24 mouse cellular contexts compared by ENCODE assay signal in the genomic region with DNA sequence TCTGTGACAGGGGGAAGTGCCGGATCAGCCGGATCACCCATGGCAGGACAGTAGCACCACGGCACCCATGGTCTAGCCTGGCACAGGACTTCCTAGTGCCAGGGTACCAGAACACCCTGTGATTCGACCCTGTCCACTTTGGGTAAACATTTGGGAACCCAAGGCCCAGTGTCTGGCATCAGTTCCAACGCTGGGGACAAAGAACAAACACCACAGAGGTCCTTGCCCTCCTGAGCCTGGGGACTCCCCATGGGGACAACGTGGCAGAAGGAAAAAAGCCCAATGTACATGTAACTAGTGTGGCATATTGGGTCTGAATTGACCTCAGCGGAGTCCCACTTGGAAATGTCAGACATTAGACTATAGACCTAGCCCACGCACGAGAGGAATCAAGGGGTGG. TPM values are rescaled to one million over a fixed set of nuclear protein-coding genes. Genes with fewer than 3 reads are reported as not detected.
A peak's percentile ranks its signal among the peaks of the same experiment; 100 is the strongest.
DNase-seq lines count a peak whose midpoint lies in the region; ATAC-seq and TF ChIP-seq lines count a peak whose summit lies in the region.
"Had no signal": no experiment of that assay in that cellular context is flagged by ENCODE, and none has a peak within 500 bp of the region (broad histone marks: within the 10 kb centered on the region; RNA-seq: fewer than 3 reads in every experiment).

No protein-coding gene starts in this region.

- intact Hi-C loops in heart, postnatal 14 days (cut with DNase I) = no loop called here

- H3K4me3 ChIP-seq in heart, embryonic 13.5 days = no peak overlapping the region
- H3K4me3 ChIP-seq in liver, adult 2 months (ENCODE audit: insufficient read depth, low read depth, low read length) = no peak overlapping the region
- H3K4me3 ChIP-seq in liver, embryonic 12.5 days = no peak overlapping the region
- H3K4me3 ChIP-seq in heart, embryonic 16.5 days (ENCODE audit: low read length) = no peak overlapping the region
- no peak overlapping the region for H3K4me3 ChIP-seq in liver, embryonic 16.5 days (ENCODE audit: low read depth, low read length)
- H3K4me3 ChIP-seq: embryonic facial prominence, embryonic 13.5 days; forebrain, embryonic 15.5 days; hindbrain, embryonic 12.5 days; limb, embryonic 13.5 days; lung, embryonic 15.5 days had no signal

- no peaks in the 10 kb centered on the region for H3K27me3 ChIP-seq in heart, embryonic 13.5 days (replicated peaks)
- H3K27me3 ChIP-seq in liver, adult 2 months (ENCODE audit: control insufficient read depth, insufficient read depth, low read length) = no peaks in the 10 kb centered on the region
- H3K27me3 ChIP-seq in liver, embryonic 12.5 days (replicated peaks) = no peaks in the 10 kb centered on the region
- no peaks in the 10 kb centered on the region for H3K27me3 ChIP-seq in heart, embryonic 16.5 days (ENCODE audit: control insufficient read depth, insufficient read depth, low read length)
- no peaks in the 10 kb centered on the region for H3K27me3 ChIP-seq in liver, embryonic 16.5 days (ENCODE audit: control insufficient read depth, insufficient read depth, low read depth, low read length)
- H3K27me3 ChIP-seq: embryonic facial prominence, embryonic 13.5 days; forebrain, embryonic 15.5 days; hindbrain, embryonic 12.5 days; limb, embryonic 13.5 days; lung, embryonic 15.5 days had no signal

- 70% methylated on average over 9 of the region's 9 CpGs for WGBS in heart, embryonic 13.5 days
- WGBS in liver, adult 2 months = 12% methylated on average over 9 of the region's 9 CpGs
- WGBS in liver, embryonic 12.5 days (ENCODE audit: insufficient replicate concordance) = 71% methylated on average over 9 of the region's 9 CpGs
- 76% methylated on average over 9 of the region's 9 CpGs for WGBS in heart, embryonic 16.5 days
- 70% methylated on average over 9 of the region's 9 CpGs for WGBS in liver, embryonic 16.5 days (ENCODE audit: insufficient replicate concordance)

- no peak for DNase-seq in heart, postnatal 14 days
- DNase-seq in liver, adult 2 months (ENCODE audit: extremely low read depth, low read depth, low spot score) = peak; percentile 98
- DNase-seq: cerebellum, postnatal 10 days; gastrocnemius, postnatal 36 days; kidney, adult 18-20 months; retina, postnatal 1 day; right cerebral cortex, postnatal 4 days; thymus, postnatal 25 days had no signal

- no peak overlapping the region for H3K4me2 ChIP-seq in heart, embryonic 13.5 days
- no peak overlapping the region for H3K4me2 ChIP-seq in liver, embryonic 12.5 days
- no peak overlapping the region for H3K4me2 ChIP-seq in heart, embryonic 16.5 days (ENCODE audit: low read depth, low read length)
- H3K4me2 ChIP-seq in liver, embryonic 16.5 days (ENCODE audit: low read depth, low read length) = no peak overlapping the region
- H3K4me2 ChIP-seq: embryonic facial prominence, embryonic 13.5 days; forebrain, embryonic 15.5 days; hindbrain, embryonic 12.5 days; limb, embryonic 13.5 days; lung, embryonic 15.5 days; midbrain, embryonic 11.5 days had no signal

- peak overlapping the region; percentile 67 for H3K9ac ChIP-seq in heart, embryonic 13.5 days
- peak overlapping the region; percentile 45 for H3K9ac ChIP-seq in liver, adult 2 months (ENCODE audit: low read depth, low read length)
- no peak overlapping the region for H3K9ac ChIP-seq in liver, embryonic 12.5 days
- H3K9ac ChIP-seq in heart, embryonic 16.5 days (ENCODE audit: low read length) = peak overlapping the region; percentile 49; the same call in 1 of the 2 replicates
- H3K9ac ChIP-seq in liver, embryonic 16.5 days (ENCODE audit: low read depth, low read length) = no peak overlapping the region
- H3K9ac ChIP-seq: forebrain, embryonic 15.5 days; hindbrain, embryonic 12.5 days; limb, embryonic 13.5 days; lung, embryonic 15.5 days had no signal

- ATAC-seq in heart, embryonic 13.5 days (ENCODE audit: extremely low read depth, insufficient number of reproducible peaks, low FRiP score, low TSS enrichment) = no peak
- ATAC-seq in liver, embryonic 12.5 days = no peak
- no peak for ATAC-seq in heart, embryonic 16.5 days (replicated peaks; ENCODE audit: extremely low read depth, insufficient read depth, low FRiP score)
- peak; percentile 69 for ATAC-seq in liver, embryonic 16.5 days (ENCODE audit: low read depth)
- ATAC-seq in erythroblast, adult 5-6 weeks (replicated peaks; ENCODE audit: low FRiP score, poor library complexity, severe bottlenecking) = no peak
- ATAC-seq: forebrain, embryonic 15.5 days had no signal

- 0 out of 2 replicates have a peak, but pooled peaks cover 1% of the 10 kb centered on the region for H3K36me3 ChIP-seq in heart, embryonic 13.5 days
- no peaks in the 10 kb centered on the region for H3K36me3 ChIP-seq in liver, adult 2 months (ENCODE audit: control insufficient read depth, insufficient read depth, low read length)
- H3K36me3 ChIP-seq in liver, embryonic 12.5 days = peaks cover 38% of the 10 kb centered on the region
- no peaks in the 10 kb centered on the region for H3K36me3 ChIP-seq in heart, embryonic 16.5 days (ENCODE audit: control insufficient read depth, insufficient read depth)
- peaks cover 5% of the 10 kb centered on the region; the same call in 1 of the 2 replicates for H3K36me3 ChIP-seq in liver, embryonic 16.5 days (ENCODE audit: control insufficient read depth, insufficient read depth)
- H3K36me3 ChIP-seq: embryonic facial prominence, embryonic 13.5 days; forebrain, embryonic 15.5 days; hindbrain, embryonic 12.5 days; limb, embryonic 13.5 days; lung, embryonic 15.5 days had no signal

- TF ChIP-seq POLR2A in liver, adult 2 months (IDR thresholded peaks at IDR 0.05; ENCODE audit: extremely low read depth, insufficient read depth, low read length) = no peak

- peak overlapping the region; percentile 73 for H3K27ac ChIP-seq in heart, embryonic 13.5 days (replicated peaks)
- H3K27ac ChIP-seq in liver, adult 2 months (replicated peaks; ENCODE audit: insufficient read depth, low read depth, low read length) = peak overlapping the region; percentile 98
- no peak overlapping the region for H3K27ac ChIP-seq in liver, embryonic 12.5 days
- H3K27ac ChIP-seq in heart, embryonic 16.5 days (ENCODE audit: low read length) = peak overlapping the region; percentile 71
- H3K27ac ChIP-seq in liver, embryonic 16.5 days (ENCODE audit: low read length) = peak overlapping the region; percentile 85
- H3K27ac ChIP-seq: embryonic facial prominence, embryonic 13.5 days; forebrain, embryonic 15.5 days; hindbrain, embryonic 12.5 days; limb, embryonic 13.5 days; lung, embryonic 15.5 days; macrophage; stomach, postnatal 0 days had no signal

- peaks cover 31% of the 10 kb centered on the region for H3K79me2 ChIP-seq in liver, adult 2 months (ENCODE audit: control insufficient read depth, insufficient read depth, low read length)

- TF ChIP-seq CTCF in liver, adult 2 months (IDR thresholded peaks at IDR 0.05; ENCODE audit: low read depth, low read length) = no peak

- H3K9me3 ChIP-seq in heart, embryonic 13.5 days = no peaks in the 10 kb centered on the region
- H3K9me3 ChIP-seq in liver, embryonic 12.5 days (replicated peaks) = no peaks in the 10 kb centered on the region
- H3K9me3 ChIP-seq in heart, embryonic 16.5 days (replicated peaks; ENCODE audit: control insufficient read depth, low read length) = no peaks in the 10 kb centered on the region
- H3K9me3 ChIP-seq in liver, embryonic 16.5 days (replicated peaks; ENCODE audit: control insufficient read depth, low read length) = no peaks in the 10 kb centered on the region
- H3K9me3 ChIP-seq: embryonic facial prominence, embryonic 13.5 days; forebrain, embryonic 15.5 days; hindbrain, embryonic 12.5 days; limb, embryonic 13.5 days; lung, embryonic 15.5 days had no signal

- H3K4me1 ChIP-seq in heart, embryonic 13.5 days = peaks cover 70% of the 10 kb centered on the region
- peaks cover 66% of the 10 kb centered on the region for H3K4me1 ChIP-seq in liver, adult 2 months (ENCODE audit: control insufficient read depth, insufficient read depth, low read length)
- peaks cover 67% of the 10 kb centered on the region for H3K4me1 ChIP-seq in liver, embryonic 12.5 days
- peaks cover 38% of the 10 kb centered on the region for H3K4me1 ChIP-seq in heart, embryonic 16.5 days (ENCODE audit: control insufficient read depth, insufficient read depth, low read length)
- H3K4me1 ChIP-seq in liver, embryonic 16.5 days (ENCODE audit: control insufficient read depth, low read depth, low read length) = peaks cover 38% of the 10 kb centered on the region

RNA-seq across cellular contexts. Expression of a gene that starts 10.7 kb away (rescaled TPM):
- 65.6 and 69.7 TPM in 2 replicates for polyA plus RNA-seq in heart, embryonic 13.5 days (2015; fragmentation: Nextera tagmentation; extraction: Ambion mirVana)
- 10 to 100 TPM; 60.1 to 77.5 TPM for total RNA-seq in heart, postnatal 14 days (2021)
- 72.4 and 108 TPM in 2 replicates for total RNA-seq in liver, adult 2 months (2014; rRNA removed)
- 189 and 223 TPM in 2 replicates for polyA plus RNA-seq in liver, adult 2 months (2012; rRNA removed)
- polyA plus RNA-seq in liver, embryonic 12.5 days (2016; fragmentation: Nextera tagmentation; extraction: Ambion mirVana) = 87.1 and 88.8 TPM in 2 replicates
- polyA plus RNA-seq in heart, embryonic 16.5 days (2015; fragmentation: Nextera tagmentation; extraction: Ambion mirVana) = 72.9 and 75.5 TPM in 2 replicates
- polyA plus RNA-seq in liver, embryonic 16.5 days (2015; fragmentation: Nextera tagmentation; extraction: Ambion mirVana) = 78.3 and 89.5 TPM in 2 replicates
- total RNA-seq in erythroblast, adult 5-6 weeks (2015; ENCODE audit: low replicate concordance) = 20.9 and 28.6 TPM in 2 replicates
- total RNA-seq in erythroblast, adult 5-6 weeks (2017; ENCODE audit: low replicate concordance) = 13.5 and 16.6 TPM in 2 replicates

RNA-seq across cellular contexts. Expression of a gene that starts 58.9 kb away (rescaled TPM):
- 0.68 and 0.70 TPM in 2 replicates for polyA plus RNA-seq in heart, embryonic 13.5 days (2015; fragmentation: Nextera tagmentation; extraction: Ambion mirVana)
- under 1 TPM in 1 of 2 experiments, not detected in 1; 0.24 TPM for total RNA-seq in heart, postnatal 14 days (2021)
- 0.13 TPM in 1 of 2 replicates, not detected in the other for total RNA-seq in liver, adult 2 months (2014; rRNA removed)
- polyA plus RNA-seq in liver, adult 2 months (2012; rRNA removed) = 0.16 and 0.24 TPM in 2 replicates
- polyA plus RNA-seq in liver, embryonic 12.5 days (2016; fragmentation: Nextera tagmentation; extraction: Ambion mirVana) = 0.38 and 0.66 TPM in 2 replicates
- polyA plus RNA-seq in heart, embryonic 16.5 days (2015; fragmentation: Nextera tagmentation; extraction: Ambion mirVana) = 0.27 and 0.30 TPM in 2 replicates
- polyA plus RNA-seq in liver, embryonic 16.5 days (2015; fragmentation: Nextera tagmentation; extraction: Ambion mirVana) = 0.18 and 0.27 TPM in 2 replicates
- not detected in 2 replicates for total RNA-seq in erythroblast, adult 5-6 weeks (2015; ENCODE audit: low replicate concordance)
- 0.43 TPM in 1 of 2 replicates, not detected in the other for total RNA-seq in erythroblast, adult 5-6 weeks (2017; ENCODE audit: low replicate concordance)
- total RNA-seq: monocyte, adult 5-6 weeks had no signal
- polyA plus RNA-seq: large intestine, adult 2 months; macrophage; neural tube, embryonic 11.5 days had no signal

RNA-seq across cellular contexts. Expression of a gene that starts 59.8 kb away (rescaled TPM):
- polyA plus RNA-seq in heart, embryonic 13.5 days (2015; fragmentation: Nextera tagmentation; extraction: Ambion mirVana) = 819 and 833 TPM in 2 replicates
- 1,000 to 10,000 TPM in 1 of 2 experiments, 100 to 1,000 TPM in 1; 947 to 1,009 TPM for total RNA-seq in heart, postnatal 14 days (2021)
- total RNA-seq in liver, adult 2 months (2014; rRNA removed) = 634 and 1,049 TPM in 2 replicates
- polyA plus RNA-seq in liver, adult 2 months (2012; rRNA removed) = 990 and 1,297 TPM in 2 replicates
- polyA plus RNA-seq in liver, embryonic 12.5 days (2016; fragmentation: Nextera tagmentation; extraction: Ambion mirVana) = 657 and 673 TPM in 2 replicates
- polyA plus RNA-seq in heart, embryonic 16.5 days (2015; fragmentation: Nextera tagmentation; extraction: Ambion mirVana) = 928 and 945 TPM in 2 replicates
- polyA plus RNA-seq in liver, embryonic 16.5 days (2015; fragmentation: Nextera tagmentation; extraction: Ambion mirVana) = 573 and 608 TPM in 2 replicates
- 74.2 and 81.7 TPM in 2 replicates for total RNA-seq in erythroblast, adult 5-6 weeks (2015; ENCODE audit: low replicate concordance)
- 106 and 132 TPM in 2 replicates for total RNA-seq in erythroblast, adult 5-6 weeks (2017; ENCODE audit: low replicate concordance)

Comparison
In these comparisons a context has a peak if more than half of its experiments do, and no peak if none do; other contexts are left out.
1. H3K9ac ChIP-seq: peak in heart, embryonic 13.5 days (single experiment), liver, adult 2 months (single experiment) and heart, embryonic 16.5 days (single experiment); none in liver, embryonic 12.5 days (single experiment) and liver, embryonic 16.5 days (single experiment).